Mouse (Mus musculus): ENCODE measurements at regions not wholly inside any gene's neighbourhood (a gene's known extent, or its start where the extent isn't known, plus 50 kb on each side); places are given as distances from the start of the nearest gene placed in this dataset.
"Not testable (repeated sequence)": the region's sequence is repeated elsewhere in the genome, so short reads cannot be mapped to it uniquely, and the experiment has no call there.

DNA sequence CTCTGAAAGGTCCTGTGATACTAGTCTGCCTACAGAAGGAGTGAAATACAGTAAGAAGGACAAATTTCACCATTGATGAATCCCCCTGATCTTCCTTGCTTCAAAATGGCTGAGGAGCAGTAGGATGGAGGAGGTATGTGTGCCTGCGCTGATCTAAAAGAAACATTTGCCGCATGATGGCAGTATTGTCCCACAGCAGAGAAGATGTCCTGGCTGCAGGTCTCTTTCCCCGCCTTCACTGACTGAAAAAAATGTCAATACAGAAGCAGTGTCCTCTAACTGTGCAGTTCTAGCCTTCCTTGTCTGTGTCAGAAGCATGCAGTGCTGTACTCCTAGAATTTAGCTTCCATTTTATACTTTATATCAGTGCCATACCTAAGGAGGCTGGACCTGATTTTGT is 172.0 kb upstream of the Olfr1324 start:
- not testable (repeated sequence) for H3K4me1 ChIP-seq (ENCODE audit: control insufficient read depth); H3K36me3 ChIP-seq (ENCODE audit: control insufficient read depth); H3K9me3 ChIP-seq (ENCODE audit: control insufficient read depth, low read length); H3K27me3 ChIP-seq (ENCODE audit: control insufficient read depth)
- H3K4me3 ChIP-seq (replicated peaks): peak overlapping the region; percentile 56

DNA sequence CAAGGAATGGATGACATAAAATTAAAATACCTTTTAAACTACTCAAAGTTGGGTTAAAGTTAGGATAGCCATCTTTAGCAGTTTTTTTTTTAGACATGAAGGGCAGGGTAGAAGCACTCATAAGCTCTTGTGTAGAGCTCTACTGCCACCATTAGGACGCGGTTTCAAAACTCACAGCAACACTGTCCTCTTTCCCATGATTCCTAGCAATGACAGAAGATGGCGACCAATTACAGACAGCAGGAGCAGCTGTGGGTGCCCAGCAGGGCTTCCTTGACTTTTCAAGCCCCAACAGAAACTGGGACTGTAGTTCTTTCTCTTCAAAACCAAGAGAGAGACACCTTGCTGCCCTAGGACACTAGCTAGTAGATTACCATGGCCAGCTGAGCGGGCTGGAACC is 171.5 kb upstream of the Olfr1324 start:
- Histone ChIP-seq H3K27me3 (ENCODE audit: control insufficient read depth) (no peaks in the 10 kb centered on the region), H3K4me1 (ENCODE audit: control insufficient read depth) (peaks cover 3% of the 10 kb centered on the region; the same call in 1 of the 2 replicates), H3K4me3 (replicated peaks) (peak overlapping the region; percentile 56), H3K36me3 (ENCODE audit: control insufficient read depth) (peaks cover 3% of the 10 kb centered on the region; the same call in 1 of the 2 replicates), H3K9me3 (ENCODE audit: control insufficient read depth, low read length) (no peaks in the 10 kb centered on the region)
- no peak for TF ChIP-seq TAL1 (IDR thresholded peaks at IDR 0.05; ENCODE audit: low read length)
- TF ChIP-seq GATA1 (IDR thresholded peaks at IDR 0.05; ENCODE audit: low read length): no peak

GRCm38 (mm10) chrX:50597626-50598025 is 169.3 kb upstream of the Olfr1324 start:
- H3K4me1 ChIP-seq (ENCODE audit: control insufficient read depth): not testable (repeated sequence)

GRCm38 (mm10) chrX:50597105-50597504 is 168.8 kb upstream of the Olfr1324 start:
- H3K4me1 ChIP-seq (ENCODE audit: control insufficient read depth): peaks cover 3% of the 10 kb centered on the region; the same call in 1 of the 2 replicates
- H3K4me3 ChIP-seq (replicated peaks): peak overlapping the region; percentile 56
- H3K27me3 ChIP-seq (ENCODE audit: control insufficient read depth): no peaks in the 10 kb centered on the region
- peaks cover 3% of the 10 kb centered on the region; the same call in 1 of the 2 replicates for H3K36me3 ChIP-seq (ENCODE audit: control insufficient read depth)
- TF ChIP-seq TAL1 (IDR thresholded peaks at IDR 0.05; ENCODE audit: low read length) (no peak), GATA1 (IDR thresholded peaks at IDR 0.05; ENCODE audit: low read length) (no peak)
- H3K9me3 ChIP-seq (ENCODE audit: control insufficient read depth, low read length): no peaks in the 10 kb centered on the region

More at GRCm38 (mm10) chrX:50597626-50598025, 169.3 kb upstream of the Olfr1324 start:
- H3K9me3 ChIP-seq (ENCODE audit: control insufficient read depth, low read length); H3K36me3 ChIP-seq (ENCODE audit: control insufficient read depth); H3K27me3 ChIP-seq (ENCODE audit: control insufficient read depth): not testable (repeated sequence)
- peak overlapping the region; percentile 56 for H3K4me3 ChIP-seq (replicated peaks)

GRCm38 (mm10) chrX:50594976-50595375 is 166.7 kb upstream of the Olfr1324 start:
- H3K4me1 ChIP-seq (ENCODE audit: control insufficient read depth); H3K27me3 ChIP-seq (ENCODE audit: control insufficient read depth); H3K36me3 ChIP-seq (ENCODE audit: control insufficient read depth); H3K9me3 ChIP-seq (ENCODE audit: control insufficient read depth, low read length); H3K4me3 ChIP-seq (replicated peaks): not testable (repeated sequence)

GRCm38 (mm10) chrX:50591477-50591876 is 163.2 kb upstream of the Olfr1324 start:
- Histone ChIP-seq H3K36me3 (ENCODE audit: control insufficient read depth) (no peaks in the 10 kb centered on the region; the same call in 1 of the 2 replicates), H3K4me3 (replicated peaks) (no peak overlapping the region), H3K27me3 (ENCODE audit: control insufficient read depth) (no peaks in the 10 kb centered on the region), H3K9me3 (ENCODE audit: control insufficient read depth, low read length) (no peaks in the 10 kb centered on the region), H3K4me1 (ENCODE audit: control insufficient read depth) (no peaks in the 10 kb centered on the region)
- TF ChIP-seq GATA1 (IDR thresholded peaks at IDR 0.05; ENCODE audit: low read length): no peak
- no peak for TF ChIP-seq TAL1 (IDR thresholded peaks at IDR 0.05; ENCODE audit: low read length)

GRCm38 (mm10) chrX:50590673-50591341 is 162.5 kb upstream of the Olfr1324 start:
- Histone ChIP-seq H3K4me1 (ENCODE audit: control insufficient read depth) (no peaks in the 10 kb centered on the region), H3K36me3 (ENCODE audit: control insufficient read depth) (no peaks in the 10 kb centered on the region; the same call in 1 of the 2 replicates), H3K27me3 (ENCODE audit: control insufficient read depth) (no peaks in the 10 kb centered on the region), H3K9me3 (ENCODE audit: control insufficient read depth, low read length) (no peaks in the 10 kb centered on the region), H3K4me3 (replicated peaks) (peak overlapping the region; percentile 48)
- no peak for TF ChIP-seq GATA1 (IDR thresholded peaks at IDR 0.05; ENCODE audit: low read length)
- no peak for TF ChIP-seq TAL1 (IDR thresholded peaks at IDR 0.05; ENCODE audit: low read length)

DNA sequence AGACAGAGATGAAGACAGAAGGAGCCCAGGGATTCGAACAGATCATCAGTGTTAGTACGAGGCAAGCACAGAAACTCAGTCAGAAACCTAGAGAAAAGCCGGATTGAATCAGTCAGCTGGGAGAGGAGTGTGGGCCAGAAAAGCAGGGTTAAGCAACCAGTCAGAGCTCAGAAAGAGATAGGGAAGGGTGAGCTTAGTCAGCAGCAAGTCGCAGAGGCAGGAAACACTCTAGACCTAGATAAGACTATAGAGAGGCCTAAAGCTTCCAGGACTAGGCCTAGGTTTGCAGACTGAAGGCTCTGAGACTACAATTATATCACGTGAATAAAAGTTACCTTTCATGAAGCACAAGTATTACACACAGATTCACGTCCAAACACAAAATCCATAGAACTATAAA is 160.6 kb upstream of the Olfr1324 start:
- Histone ChIP-seq H3K4me3 (replicated peaks) (no peak overlapping the region), H3K36me3 (ENCODE audit: control insufficient read depth) (no peaks in the 10 kb centered on the region; the same call in 1 of the 2 replicates)

DNA sequence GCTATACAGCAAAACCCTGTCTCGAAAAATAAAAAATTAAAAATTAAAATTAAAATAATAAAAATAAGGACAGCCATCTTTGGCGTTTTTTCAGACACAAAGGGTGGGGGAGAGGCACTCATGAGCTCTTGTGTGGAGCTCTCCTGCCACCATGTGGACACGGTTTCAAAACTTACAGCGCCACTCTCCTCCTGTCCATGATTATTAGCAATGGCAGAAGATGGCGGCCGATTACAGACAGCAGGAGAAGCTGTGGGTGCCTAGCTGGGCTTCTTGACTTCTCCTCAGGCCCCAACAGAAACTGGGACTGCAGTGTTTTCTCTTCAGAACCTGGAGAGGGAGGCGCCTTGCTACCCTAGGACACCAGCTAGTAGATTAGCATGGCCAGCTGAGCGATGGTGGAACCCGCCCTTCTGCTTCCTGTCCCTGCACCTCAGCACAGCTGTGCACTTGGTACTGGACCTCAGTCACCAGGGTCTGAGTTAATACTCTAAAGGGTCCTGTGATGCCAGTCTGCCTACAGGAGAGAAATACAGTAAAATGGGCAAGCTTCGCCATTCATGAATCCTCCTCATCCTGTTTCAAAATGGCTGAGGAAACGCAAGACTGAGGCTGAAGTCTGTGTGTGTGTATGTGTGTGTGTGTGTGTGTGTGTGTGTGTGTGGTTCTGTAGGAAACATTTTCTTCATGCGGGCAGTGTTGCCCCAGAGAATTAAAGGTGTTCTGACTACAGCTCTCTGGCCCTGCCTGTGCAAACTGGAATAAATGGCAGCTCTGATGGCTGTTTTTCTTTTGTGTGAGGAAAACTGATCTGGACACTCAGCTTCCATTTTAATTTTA is 155.7 kb upstream of the Olfr1324 start:
- peaks cover 4% of the 10 kb centered on the region for H3K36me3 ChIP-seq (ENCODE audit: control insufficient read depth)
- no peaks in the 10 kb centered on the region for H3K9me3 ChIP-seq (ENCODE audit: control insufficient read depth, low read length)
- no peaks in the 10 kb centered on the region for H3K4me1 ChIP-seq (ENCODE audit: control insufficient read depth)
- peak overlapping the region; percentile 24 for H3K4me3 ChIP-seq (replicated peaks)
- TF ChIP-seq GATA1 (IDR thresholded peaks at IDR 0.05; ENCODE audit: low read length) (no peak), TAL1 (IDR thresholded peaks at IDR 0.05; ENCODE audit: low read length) (no peak)
- no peaks in the 10 kb centered on the region for H3K27me3 ChIP-seq (ENCODE audit: control insufficient read depth)

More for the DNA sequence above, 160.6 kb upstream of the Olfr1324 start:
- Histone ChIP-seq H3K27me3 (ENCODE audit: control insufficient read depth) (no peaks in the 10 kb centered on the region), H3K4me1 (ENCODE audit: control insufficient read depth) (no peaks in the 10 kb centered on the region), H3K9me3 (ENCODE audit: control insufficient read depth, low read length) (no peaks in the 10 kb centered on the region)
- no peak for TF ChIP-seq GATA1 (IDR thresholded peaks at IDR 0.05; ENCODE audit: low read length)
- TF ChIP-seq TAL1 (IDR thresholded peaks at IDR 0.05; ENCODE audit: low read length): no peak
